Mouse (Mus musculus) urinary bladder, postnatal 36 days (tissue): ENCODE results near the gene Phrf1.
A peak's percentile ranks its signal among the peaks of the same experiment; 100 is the strongest.
"Not testable (repeated sequence)": the region's sequence is repeated elsewhere in the genome, so short reads cannot be mapped to it uniquely, and the experiment has no call there.

Experiments
- DNase-seq, 2 experiments: peaks; one replicate each; pipeline ENCODE4 v3.0.0; 2022; ENCODE audit warnings: low spot score in 2 of 2, mixed read lengths in 1 of 2

Gene Phrf1

DNA sequence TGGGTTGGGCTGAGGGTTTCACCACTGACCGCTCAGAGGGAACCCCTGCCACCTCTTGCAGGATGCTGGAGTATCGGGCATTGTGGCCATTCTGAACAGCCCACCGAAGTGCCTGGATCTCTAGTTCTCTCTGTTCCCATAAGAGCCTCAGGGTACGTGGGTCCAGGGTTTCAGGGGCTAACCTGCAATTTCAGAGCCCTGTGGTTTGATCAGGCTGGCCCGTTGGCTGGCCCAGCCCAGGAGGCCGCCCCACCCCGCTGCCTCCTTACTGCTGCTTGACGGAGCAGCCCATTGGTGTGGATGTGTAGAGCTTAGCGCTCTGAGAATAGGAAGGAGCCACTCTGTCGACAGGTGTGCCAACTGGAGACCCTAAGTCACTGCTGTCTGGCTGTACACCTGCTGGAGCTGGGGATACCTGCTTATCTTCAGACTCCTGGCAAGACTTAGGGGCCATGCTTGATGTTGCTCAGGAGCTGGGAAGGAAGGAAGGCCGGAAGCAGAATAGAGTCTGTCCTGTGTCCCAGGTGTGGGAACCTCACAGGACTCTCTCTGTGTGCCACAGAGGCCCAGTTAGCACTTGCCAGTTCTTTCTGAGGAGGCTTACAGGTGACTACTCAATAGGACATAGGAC lies 14.9 kb upstream of the Phrf1 start, which contains the start of gene Lmntd2:
Gene Lmntd2, minus strand, starts transcription at position 476 of the 631 bp plus-strand sequence.
- no peak for DNase-seq

DNA sequence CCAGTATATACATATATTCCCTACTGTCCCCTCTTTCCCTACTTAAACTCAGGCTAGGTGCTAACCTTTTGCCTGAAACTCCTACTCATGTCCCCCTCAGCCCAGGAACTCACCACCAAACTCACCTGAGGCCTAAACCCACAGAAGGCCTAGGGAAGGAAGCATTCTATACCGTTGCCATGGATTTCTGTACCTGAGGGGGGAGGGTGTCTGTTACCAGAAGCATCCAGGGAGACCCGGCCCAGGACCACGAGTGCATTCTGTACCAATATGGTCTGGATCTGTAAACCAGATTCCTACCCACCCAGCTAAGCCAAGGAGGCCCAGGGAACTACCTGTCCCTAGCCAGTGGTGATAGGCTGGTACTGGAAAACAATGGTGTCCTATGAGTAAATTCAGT lies 14.3 kb upstream of the Phrf1 start:
- DNase-seq: no peak

DNA sequence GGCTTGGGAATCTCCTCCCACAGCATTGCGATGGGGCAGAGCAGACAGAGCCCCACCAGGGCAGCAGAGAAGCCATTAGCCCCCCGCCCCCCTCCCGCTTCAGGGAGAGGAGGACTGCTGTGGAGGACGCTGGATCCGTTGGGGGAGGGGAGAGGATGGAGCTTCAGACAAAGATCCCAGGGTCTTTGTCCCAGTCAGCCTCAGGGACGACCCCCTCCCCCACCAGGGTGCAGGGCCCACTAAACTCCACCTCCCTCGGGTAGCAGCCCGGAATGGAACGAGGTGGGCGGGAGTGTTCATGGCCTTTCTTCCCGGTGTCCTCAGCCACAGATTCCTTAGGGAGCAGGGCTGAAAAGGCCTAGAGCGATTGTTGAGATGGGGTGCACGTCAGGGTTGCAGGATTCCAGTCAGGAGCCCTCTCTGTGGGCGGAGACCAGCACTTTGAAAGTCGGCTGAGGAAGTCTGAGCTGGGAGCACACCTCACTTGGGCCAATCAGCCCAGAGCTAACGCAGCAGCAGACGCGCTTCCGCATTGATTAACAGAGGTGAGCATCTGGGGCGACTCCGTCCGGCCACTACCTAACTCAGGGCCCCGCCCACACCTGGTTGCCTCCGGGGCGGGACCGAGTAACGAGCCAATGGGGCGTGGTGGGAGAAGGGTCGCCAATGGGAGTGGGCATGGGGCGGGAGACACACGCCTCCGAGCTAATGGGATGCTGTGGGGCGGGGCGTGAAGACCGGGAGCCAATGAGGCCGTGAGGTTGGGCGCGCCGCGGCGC lies 13.3 kb upstream of the Phrf1 start, which contains the start of gene Rassf7:
Gene Rassf7, plus strand, starts transcription at position 760 of the 779 bp plus-strand sequence.
- DNase-seq: peak; percentile 93 to 94

DNA sequence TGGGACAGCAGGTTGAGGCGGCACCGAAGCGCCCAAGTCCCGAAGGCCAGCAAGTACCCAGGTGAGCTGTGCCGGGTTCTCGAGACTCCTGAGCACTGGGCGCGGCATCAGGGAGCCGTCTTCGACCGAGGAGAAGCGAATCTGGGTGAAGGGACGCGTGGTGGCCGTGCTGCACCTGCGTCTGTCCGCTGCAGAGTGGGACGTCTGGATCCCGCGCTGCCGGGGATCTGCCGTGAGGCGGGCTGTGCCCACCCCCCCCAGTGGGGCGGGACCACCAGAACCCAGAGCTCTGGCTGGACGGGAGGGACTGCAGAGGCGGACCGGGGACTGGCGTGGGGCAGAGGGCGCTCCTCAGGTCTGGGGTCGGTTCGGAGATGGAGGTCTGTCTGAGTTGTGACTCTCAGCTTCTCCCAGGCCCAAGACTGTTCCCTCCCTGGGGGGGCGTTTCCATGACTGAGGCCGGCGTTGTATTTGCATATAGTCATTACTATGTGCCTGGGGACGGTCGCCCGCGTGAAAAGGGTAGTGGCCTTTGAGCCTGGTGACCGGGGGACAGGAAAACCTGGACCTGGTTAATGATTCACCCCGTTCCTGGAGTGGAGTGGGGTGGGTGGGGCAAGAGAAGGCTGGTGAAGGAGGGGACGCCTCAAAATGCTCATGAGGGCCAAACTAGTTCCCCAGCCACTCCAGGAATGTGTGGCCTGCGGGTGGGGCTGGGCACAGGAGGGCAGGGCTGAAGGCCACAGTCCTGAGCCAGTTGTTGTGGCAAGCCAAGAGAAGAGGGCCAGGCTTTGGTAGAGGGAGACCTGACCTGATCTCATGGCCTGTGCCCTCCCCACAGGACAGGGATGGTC lies 12.5 kb upstream of the Phrf1 start:
- DNase-seq: peak; percentile 80 to 85

DNA sequence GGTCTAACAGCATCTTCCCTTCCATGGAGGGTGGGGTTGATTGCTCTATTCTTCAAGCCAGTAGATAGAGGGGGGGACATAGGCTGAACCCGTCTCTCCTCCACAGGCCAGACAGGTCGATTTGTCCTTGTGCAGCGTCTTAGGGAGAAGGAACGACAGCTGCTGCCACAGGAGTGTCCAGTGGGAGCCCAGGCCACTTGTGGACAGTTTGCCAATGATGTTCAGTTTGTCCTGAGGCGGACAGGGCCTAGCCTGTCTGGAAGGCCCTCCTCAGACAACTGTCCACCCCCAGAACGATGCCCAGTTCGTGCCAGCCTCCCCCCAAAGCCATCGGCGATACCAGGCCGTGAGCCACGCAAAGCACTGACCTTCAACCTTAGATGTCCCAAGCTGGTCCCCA lies 11.7 kb upstream of the Phrf1 start:
- DNase-seq: no peak

DNA sequence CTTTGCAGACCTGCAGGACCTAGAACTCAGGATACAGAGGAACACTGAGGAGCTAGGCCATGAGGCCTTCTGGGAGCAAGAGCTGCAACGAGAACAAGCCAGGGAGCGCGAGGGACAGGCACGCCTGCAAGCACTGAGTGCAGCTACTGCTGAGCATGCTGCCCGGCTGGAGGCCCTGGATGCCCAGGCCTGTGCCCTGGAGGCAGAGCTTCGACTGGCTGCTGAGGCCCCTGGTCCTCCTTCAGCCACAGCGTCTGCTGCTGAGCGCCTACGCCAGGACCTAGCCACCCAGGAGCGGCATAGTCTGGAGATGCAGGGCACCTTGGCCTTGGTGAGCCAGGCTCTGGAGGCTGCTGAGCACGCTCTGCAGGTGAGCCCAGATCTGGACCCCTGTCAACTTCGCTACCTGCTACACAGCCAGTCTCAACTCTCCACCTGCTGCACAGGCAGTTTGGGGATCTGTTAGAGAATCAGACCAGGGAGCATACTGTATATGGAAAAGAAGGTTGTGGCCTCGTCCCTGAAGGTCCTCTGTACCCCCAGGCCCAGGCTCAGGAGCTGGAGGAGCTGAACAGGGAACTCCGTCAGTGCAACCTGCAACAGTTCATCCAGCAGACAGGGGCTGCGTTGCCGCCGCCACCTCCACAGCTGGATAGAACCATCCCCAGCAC lies 11.1 kb upstream of the Phrf1 start:
- DNase-seq: peak in 1 of 2 experiments; percentile 20

DNA sequence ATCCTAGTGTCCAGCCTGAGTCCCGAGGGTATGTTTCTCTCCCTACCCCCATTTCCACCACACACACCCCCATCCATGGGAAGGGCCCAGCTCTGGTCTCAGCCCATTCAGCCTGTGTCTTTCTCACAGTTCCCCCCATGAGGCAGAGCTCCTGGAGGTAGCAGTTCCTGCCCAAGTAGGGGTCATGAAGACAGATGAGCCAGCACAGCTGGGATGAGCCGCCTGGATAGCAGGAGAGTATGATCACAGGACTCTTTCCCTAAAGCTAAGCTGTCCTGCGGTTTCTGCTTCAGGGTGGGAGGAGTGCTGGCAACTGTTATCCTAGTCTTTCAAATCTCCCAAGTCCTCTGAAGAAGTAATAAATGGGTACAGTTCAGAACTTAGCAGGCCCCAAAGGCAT lies 10.4 kb upstream of the Phrf1 start:
- DNase-seq: no peak

DNA sequence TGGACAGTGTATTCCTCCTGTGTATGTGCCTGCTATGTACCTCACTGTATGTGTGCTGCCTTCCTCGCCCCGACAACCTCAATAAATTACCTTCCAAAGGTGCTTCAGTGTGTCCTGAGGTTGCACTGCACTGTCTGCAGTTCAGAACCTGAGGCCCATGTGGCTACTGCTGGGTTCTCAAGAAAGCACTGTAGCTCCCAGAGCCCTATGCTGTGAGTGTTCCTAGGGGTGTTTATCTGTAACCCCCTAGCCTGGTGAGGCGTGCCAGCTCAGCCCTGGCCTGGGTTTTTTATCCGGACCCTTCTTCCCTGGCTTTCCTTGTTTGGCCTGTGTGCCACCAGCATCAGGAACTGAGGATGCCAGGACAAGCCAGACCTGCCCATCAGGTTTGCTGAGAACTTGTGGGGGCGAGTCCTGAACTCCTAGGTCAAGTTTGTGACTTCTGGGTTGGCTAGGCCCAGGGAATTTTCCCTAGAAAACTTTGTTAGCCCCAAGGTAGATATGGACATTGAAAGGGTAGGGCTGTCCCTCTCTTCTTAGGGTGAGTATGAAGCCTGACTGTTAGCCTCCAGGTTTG lies 9.9 kb upstream of the Phrf1 start:
- peak; percentile 52 to 67 for DNase-seq

DNA sequence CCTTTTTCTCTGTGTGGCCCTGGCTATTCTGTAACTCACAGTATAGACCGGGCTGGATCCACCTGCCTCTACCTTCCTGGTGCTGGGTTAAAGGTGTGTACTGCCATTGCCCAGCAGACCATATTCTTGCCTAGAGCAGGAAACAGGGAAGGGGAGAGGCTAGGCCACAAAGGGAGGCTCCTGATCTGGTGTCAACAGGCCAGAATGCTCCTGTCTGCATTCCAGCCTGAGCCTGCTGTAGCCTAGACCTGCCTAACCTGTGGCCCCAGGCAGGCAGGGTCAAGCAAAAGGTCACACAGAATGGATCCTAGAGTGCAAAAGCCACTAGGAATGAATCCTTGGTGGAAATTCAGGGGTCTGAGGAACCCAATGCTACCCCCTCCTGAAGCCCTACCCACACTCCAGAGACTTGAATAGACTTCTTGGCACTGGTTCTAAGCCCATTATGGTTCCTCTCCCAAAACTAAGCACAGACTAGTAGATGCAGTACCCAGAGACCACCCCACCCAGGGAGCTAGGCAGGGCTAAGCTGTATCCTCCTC lies 9.0 kb upstream of the Phrf1 start:
- DNase-seq: no peak

DNA sequence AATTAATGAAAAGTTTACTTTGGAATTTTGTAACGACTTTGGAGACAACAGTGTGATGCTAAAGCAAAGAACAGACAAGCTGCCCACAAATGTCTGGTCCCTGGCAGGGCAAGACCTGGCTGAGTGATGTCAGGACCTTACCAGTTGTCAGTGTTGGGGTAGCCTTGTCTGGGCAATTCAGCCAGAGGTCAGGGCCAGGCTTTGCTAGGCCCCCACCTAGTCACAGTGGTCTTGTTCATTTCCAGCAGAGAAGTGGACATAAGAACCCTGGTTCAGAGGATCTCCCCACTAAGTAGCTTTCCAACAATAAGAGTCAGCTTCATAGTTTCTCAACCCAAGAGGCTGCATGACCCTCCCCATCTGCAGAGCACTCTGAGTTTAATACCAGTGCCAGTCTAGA lies 8.2 kb upstream of the Phrf1 start:
- no peak for DNase-seq

DNA sequence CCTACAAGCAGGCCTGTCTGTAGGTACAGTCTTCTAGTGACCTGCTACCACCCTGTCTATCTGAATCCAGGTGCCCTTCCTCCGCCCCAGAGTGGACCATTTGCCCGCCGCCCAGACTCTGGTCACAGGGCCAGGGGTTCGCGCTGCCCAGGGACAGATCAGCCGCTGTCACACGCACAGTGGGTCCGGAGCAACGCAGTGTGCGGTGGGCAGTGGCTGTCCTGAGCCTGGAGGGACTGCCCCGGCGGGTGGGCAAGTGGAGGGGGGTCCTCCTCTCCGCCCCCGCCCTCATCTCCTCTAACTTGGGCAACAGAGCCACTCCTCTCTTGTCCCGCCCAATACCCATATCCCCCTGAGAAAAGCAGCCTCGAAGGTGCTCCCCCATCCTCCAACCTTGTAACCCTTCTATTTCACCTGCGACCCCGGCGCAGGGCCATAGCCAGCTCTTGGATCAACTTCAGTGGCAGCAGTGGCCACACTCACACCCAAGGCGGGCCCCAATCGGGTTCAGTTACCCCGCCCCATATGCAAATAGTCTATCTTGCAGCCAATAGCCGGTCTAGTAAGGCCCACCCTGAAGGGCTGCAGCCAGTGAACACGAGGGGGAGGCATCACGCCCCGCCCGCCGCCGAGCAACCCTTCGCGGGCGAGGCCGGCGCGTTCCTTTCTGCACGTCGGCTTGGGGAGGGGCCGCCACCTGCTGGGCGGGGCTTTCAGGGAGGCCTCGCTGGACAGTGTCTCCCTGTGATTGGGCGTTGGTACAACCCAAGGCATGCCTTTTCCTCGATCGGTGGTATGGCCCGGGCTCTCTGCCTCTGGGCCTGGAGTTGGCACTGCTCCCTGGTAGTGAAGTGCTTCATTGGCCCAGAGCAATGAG lies 7.1 kb upstream of the Phrf1 start:
- DNase-seq: peak; percentile 96

DNA sequence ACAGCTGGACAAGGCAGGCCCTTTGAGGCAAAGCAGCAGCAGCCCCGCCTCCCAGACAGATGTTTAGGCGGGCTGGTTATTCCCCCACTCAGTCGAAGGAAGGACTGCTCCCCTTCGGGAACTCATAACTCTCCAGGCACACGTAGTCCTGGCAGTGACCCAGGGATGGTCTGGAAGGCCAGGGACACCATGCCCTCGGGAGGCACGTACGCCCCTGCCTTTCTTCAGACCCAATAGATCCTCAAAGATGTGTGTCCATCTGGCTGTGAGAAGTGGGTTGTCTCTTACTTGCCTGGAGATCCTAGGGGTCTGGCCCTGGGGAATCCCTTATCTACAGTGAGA lies 6.5 kb upstream of the Phrf1 start:
- DNase-seq: no peak

DNA sequence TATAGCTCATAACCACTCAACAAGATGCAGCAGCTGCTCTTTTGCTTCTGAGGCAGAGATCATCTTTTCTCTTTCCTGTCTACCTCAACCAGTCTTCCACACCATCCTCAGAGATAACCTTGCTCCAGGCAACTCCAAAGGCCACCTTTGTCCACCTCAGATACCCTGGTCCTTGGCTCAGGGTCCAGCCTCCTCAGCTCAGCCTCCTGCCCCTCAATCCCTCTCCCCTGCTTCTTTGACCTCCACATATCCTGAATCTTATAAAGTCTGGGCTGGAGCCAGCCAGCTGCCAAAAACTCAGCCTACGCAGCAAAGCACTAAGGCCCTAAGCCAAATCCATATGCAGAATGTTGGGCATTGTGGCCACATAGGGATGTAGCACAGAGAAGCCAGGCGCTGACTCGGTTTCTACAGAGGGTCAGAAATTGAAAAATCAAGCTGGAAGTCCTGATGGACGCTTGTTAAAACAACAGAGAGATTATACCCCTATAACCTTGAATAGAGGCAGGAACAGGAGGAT lies 5.8 kb upstream of the Phrf1 start:
- no peak for DNase-seq

DNA sequence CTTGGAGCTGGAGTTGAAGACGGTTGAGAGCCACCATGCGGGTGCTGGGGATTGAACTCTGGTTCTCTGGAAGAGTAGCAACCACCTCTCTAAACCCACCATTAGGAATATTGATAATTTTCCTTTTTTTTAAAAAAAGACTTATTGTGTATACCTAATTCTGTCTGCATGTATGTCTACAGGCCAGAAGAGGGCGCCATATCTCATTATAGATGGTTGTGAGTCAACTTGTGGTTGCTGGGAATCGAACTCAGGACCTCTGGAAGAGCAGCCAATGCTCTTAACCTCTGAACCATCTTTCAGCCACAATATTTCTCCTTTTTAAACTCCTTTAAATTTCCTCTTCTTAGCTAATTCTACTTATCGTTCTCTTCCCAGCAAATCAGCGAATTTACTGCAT lies 2.0 kb upstream of the Phrf1 start:
- no peak for DNase-seq

DNA sequence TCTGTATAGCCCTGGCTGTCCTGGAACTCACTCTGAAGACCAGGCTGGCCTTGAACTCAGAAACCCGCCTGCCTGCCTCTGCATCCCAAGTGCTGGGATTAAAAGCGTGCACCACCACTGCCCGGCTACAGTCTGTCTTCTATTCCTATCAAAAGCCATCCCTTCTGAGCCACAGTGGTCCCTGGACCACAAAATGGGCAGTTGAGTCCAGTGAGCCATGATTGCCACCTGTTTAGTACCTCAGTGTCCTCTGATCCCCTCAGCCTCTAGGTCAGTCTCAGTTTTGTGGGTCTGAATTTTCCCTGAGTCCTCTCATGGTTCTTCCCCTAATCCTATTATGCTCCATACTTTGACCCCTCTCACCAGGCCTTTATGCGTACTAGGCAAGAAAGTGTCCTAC lies 788 bp upstream of the Phrf1 start:
- DNase-seq: no peak

DNA sequence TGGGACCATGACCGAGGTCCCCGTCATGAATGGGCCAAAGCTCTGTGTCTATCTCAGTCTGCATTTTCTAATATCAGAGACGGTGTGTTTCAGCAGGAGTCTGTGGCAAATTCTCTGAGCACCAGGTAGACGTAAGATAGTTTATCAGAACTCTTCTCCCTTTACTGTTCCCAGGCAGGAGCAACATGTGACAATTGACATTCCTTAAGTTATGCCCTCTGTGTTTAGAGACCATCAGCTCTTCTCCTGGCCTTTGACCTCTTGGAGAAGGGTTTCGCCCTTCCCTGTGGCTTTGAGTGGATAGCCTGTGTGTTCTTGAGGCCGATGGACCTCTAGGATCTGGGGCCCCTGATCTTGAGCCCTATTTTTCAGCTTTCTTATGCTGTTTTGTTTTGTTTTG lies 1.1 kb downstream of the Phrf1 start:
- no peak for DNase-seq

DNA sequence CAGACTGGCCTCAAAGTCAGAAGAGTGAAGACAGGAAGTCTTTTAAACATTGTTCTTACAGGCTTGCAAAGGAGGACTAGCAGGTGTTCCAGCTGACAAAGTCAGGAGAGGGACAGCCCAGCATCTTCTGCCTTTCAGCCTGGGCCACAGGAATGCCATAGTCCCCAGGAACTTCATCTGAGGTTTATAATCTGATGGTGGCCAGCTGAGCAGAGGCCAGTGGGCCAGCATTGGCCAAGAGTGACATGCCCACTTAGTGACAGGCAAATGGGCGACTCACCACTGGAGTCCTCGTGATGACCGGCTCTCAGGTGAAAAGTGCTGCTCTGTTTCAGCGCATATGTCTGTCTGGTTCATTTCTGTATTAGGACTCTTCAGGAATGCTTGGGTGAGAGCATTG lies 2.0 kb downstream of the Phrf1 start:
- DNase-seq: no peak

DNA sequence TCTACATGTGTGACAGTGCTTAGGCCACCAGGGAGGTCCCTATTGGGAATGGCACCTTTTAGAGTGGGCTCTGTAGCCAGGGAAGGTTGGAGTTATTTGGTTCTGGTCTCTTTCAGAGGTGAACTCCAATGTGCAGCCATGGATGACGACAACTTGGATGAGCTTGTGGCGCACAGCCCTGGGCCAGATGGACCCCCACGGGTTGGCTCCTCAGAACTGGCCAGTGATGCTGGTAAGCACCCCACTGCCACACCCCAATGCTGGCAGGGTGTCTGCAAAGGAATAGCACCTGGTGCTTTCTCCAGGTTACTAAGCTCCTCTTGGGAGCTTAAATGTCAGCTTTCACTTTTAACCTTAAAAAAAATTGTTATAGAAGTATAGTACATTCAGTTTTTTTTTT lies 2.5 kb downstream of the Phrf1 start:
- no peak for DNase-seq

DNA sequence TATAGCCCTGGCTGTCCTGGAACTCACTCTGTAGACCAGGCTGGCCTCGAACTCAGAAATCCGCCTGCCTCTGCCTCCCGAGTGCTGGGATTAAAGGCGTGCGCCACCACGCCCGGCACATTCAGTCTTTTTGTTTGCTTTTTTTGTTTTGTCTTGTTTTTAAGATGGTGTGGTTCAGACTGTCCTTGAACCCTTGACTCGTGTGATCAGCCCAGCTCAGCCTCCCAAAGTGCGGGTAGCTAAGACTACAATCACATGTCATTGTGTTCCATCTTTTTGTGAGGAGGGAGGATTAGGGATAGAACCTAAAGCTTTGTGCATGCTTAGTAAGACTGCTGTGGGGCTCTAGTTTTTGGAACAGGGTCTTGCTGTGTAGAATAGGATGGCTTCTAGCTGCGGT lies 3.0 kb downstream of the Phrf1 start:
- DNase-seq: no peak

DNA sequence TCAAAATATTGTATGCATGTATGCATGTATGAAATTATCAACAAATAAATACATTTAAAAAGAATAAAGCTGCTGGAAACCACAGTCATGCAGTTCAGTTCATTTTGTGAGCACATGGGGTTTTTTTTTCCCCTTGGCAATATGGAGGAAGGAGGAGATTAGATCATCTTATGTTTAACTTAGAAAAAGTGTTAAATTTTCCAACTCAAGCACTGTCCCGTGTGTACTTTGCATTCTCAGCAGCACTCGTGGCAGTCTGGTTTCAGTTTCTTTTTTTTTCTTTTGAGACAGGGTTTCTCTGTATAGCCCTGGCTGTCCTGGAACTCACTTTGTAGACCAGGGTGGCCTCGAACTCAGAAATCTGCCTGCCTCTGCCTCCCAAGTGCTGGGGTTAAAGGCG lies 21.9 kb downstream of the Phrf1 start:
- DNase-seq: not testable (repeated sequence)
